Mouse (Mus musculus): Measurements from ENCODE around the gene Wnk1. TPM values are rescaled to one million over a fixed set of nuclear protein-coding genes. Genes with fewer than 3 reads are reported as not detected.

The Wnk1 gene
- total and polyA plus RNA-seq, 2 experiments, result 31.7 to 62.0 TPM

GRCm38 (mm10) chr6:120047705-120048292, 9.3 kb upstream of the Wnk1 start:
- 82% methylated on average over 7 of the region's 7 CpGs for WGBS
- no peak overlapping the region for H3K9ac ChIP-seq (ENCODE audit: low read depth, low read length)
- no peaks in the 10 kb centered on the region for H3K36me3 ChIP-seq (ENCODE audit: control insufficient read depth, insufficient read depth, low read length)
- no peak overlapping the region for H3K27ac ChIP-seq (replicated peaks; ENCODE audit: insufficient read depth, low read depth, low read length)
- H3K4me3 ChIP-seq (ENCODE audit: insufficient read depth, low read depth, low read length), result no peak overlapping the region
- no peaks in the 10 kb centered on the region for H3K79me2 ChIP-seq (ENCODE audit: control insufficient read depth, insufficient read depth, low read length)
- TF ChIP-seq CTCF (IDR thresholded peaks at IDR 0.05; ENCODE audit: low read depth, low read length), result no peak
- no peak for TF ChIP-seq POLR2A (IDR thresholded peaks at IDR 0.05; ENCODE audit: extremely low read depth, insufficient read depth, low read length)
- no peaks in the 10 kb centered on the region for H3K27me3 ChIP-seq (ENCODE audit: control insufficient read depth, insufficient read depth, low read length)
- H3K4me1 ChIP-seq (ENCODE audit: control insufficient read depth, insufficient read depth, low read length), result no peaks in the 10 kb centered on the region
- no peak for DNase-seq (ENCODE audit: extremely low read depth, low read depth, low spot score)

- TF ChIP-seq CTCF (IDR thresholded peaks at IDR 0.05; ENCODE audit: low read depth, low read length) (no peak), POLR2A (IDR thresholded peaks at IDR 0.05; ENCODE audit: extremely low read depth, insufficient read depth, low read length) (no peak)
- Histone ChIP-seq H3K27me3 (ENCODE audit: control insufficient read depth, insufficient read depth, low read length) (no peaks in the 10 kb centered on the region), H3K4me1 (ENCODE audit: control insufficient read depth, insufficient read depth, low read length) (no peaks in the 10 kb centered on the region), H3K4me3 (ENCODE audit: insufficient read depth, low read depth, low read length) (no peak overlapping the region), H3K79me2 (ENCODE audit: control insufficient read depth, insufficient read depth, low read length) (no peaks in the 10 kb centered on the region), H3K27ac (replicated peaks; ENCODE audit: insufficient read depth, low read depth, low read length) (no peak overlapping the region), H3K9ac (ENCODE audit: low read depth, low read length) (no peak overlapping the region), H3K36me3 (ENCODE audit: control insufficient read depth, insufficient read depth, low read length) (no peaks in the 10 kb centered on the region)
- DNase-seq (ENCODE audit: extremely low read depth, low read depth, low spot score), result no peak
- 85% methylated on average over 4 of the region's 4 CpGs for WGBS
These were observed 6.9 kb upstream of the Wnk1 start for GRCm38 (mm10) chr6:120045406-120045805.

- 0 out of 2 replicates have a peak, but pooled peaks cover 1% of the 10 kb centered on the region for H3K79me2 ChIP-seq (ENCODE audit: control insufficient read depth, insufficient read depth, low read length)
- WGBS, result 59% methylated on average over 1 of the region's 1 CpGs
- no peak overlapping the region for H3K9ac ChIP-seq (ENCODE audit: low read depth, low read length)
- TF ChIP-seq POLR2A (IDR thresholded peaks at IDR 0.05; ENCODE audit: extremely low read depth, insufficient read depth, low read length) (no peak), CTCF (IDR thresholded peaks at IDR 0.05; ENCODE audit: low read depth, low read length) (no peak)
- H3K27me3 ChIP-seq (ENCODE audit: control insufficient read depth, insufficient read depth, low read length), result no peaks in the 10 kb centered on the region
- no peak overlapping the region for H3K27ac ChIP-seq (replicated peaks; ENCODE audit: insufficient read depth, low read depth, low read length)
- no peaks in the 10 kb centered on the region for H3K4me1 ChIP-seq (ENCODE audit: control insufficient read depth, insufficient read depth, low read length)
- H3K36me3 ChIP-seq (ENCODE audit: control insufficient read depth, insufficient read depth, low read length), result no peaks in the 10 kb centered on the region
- DNase-seq (ENCODE audit: extremely low read depth, low read depth, low spot score), result no peak
- H3K4me3 ChIP-seq (ENCODE audit: insufficient read depth, low read depth, low read length), result no peak overlapping the region
These were observed 4.3 kb upstream of the Wnk1 start for GRCm38 (mm10) chr6:120042632-120043220.

GRCm38 (mm10) chr6:120040557-120040857, 2.0 kb upstream of the Wnk1 start:
- no peak for TF ChIP-seq POLR2A (IDR thresholded peaks at IDR 0.05; ENCODE audit: extremely low read depth, insufficient read depth, low read length)
- TF ChIP-seq CTCF (IDR thresholded peaks at IDR 0.05; ENCODE audit: low read depth, low read length), result no peak
- DNase-seq (ENCODE audit: extremely low read depth, low read depth, low spot score), result no peak
- Histone ChIP-seq H3K4me3 (ENCODE audit: insufficient read depth, low read depth, low read length) (no peak overlapping the region), H3K36me3 (ENCODE audit: control insufficient read depth, insufficient read depth, low read length) (no peaks in the 10 kb centered on the region), H3K27ac (replicated peaks; ENCODE audit: insufficient read depth, low read depth, low read length) (no peak overlapping the region), H3K9ac (ENCODE audit: low read depth, low read length) (no peak overlapping the region), H3K79me2 (ENCODE audit: control insufficient read depth, insufficient read depth, low read length) (0 out of 2 replicates have a peak, but pooled peaks cover 10% of the 10 kb centered on the region), H3K4me1 (ENCODE audit: control insufficient read depth, insufficient read depth, low read length) (peaks cover 2% of the 10 kb centered on the region), H3K27me3 (ENCODE audit: control insufficient read depth, insufficient read depth, low read length) (no peaks in the 10 kb centered on the region)
- WGBS, result 91% methylated on average over 4 of the region's 4 CpGs

- H3K27ac ChIP-seq (replicated peaks; ENCODE audit: insufficient read depth, low read depth, low read length), result no peak overlapping the region
- peaks cover 2% of the 10 kb centered on the region for H3K4me1 ChIP-seq (ENCODE audit: control insufficient read depth, insufficient read depth, low read length)
- peak; percentile 60 for TF ChIP-seq CTCF (IDR thresholded peaks at IDR 0.05; ENCODE audit: low read depth, low read length)
- no peak for TF ChIP-seq POLR2A (IDR thresholded peaks at IDR 0.05; ENCODE audit: extremely low read depth, insufficient read depth, low read length)
- 0 out of 2 replicates have a peak, but pooled peaks cover 10% of the 10 kb centered on the region for H3K79me2 ChIP-seq (ENCODE audit: control insufficient read depth, insufficient read depth, low read length)
- no peaks in the 10 kb centered on the region for H3K27me3 ChIP-seq (ENCODE audit: control insufficient read depth, insufficient read depth, low read length)
- DNase-seq (ENCODE audit: extremely low read depth, low read depth, low spot score), result peak; percentile 80
- under 1% methylated on average over 24 of the region's 24 CpGs for WGBS
- peak overlapping the region; percentile 52; the same call in 1 of the 2 replicates for H3K4me3 ChIP-seq (ENCODE audit: insufficient read depth, low read depth, low read length)
- peak overlapping the region; percentile 7; the same call in 1 of the 2 replicates for H3K9ac ChIP-seq (ENCODE audit: low read depth, low read length)
- no peaks in the 10 kb centered on the region for H3K36me3 ChIP-seq (ENCODE audit: control insufficient read depth, insufficient read depth, low read length)
These were observed 1.4 kb upstream of the Wnk1 start for GRCm38 (mm10) chr6:120039668-120040556.
